Mouse (Mus musculus) bone marrow, adult 2 months (tissue): Measurements from ENCODE around the gene Sept4. TPM values are rescaled to one million over a fixed set of nuclear protein-coding genes. Genes with fewer than 3 reads are reported as not detected.

Experiments
- H3K27ac ChIP-seq: fragments of 200-500 bp; 2 replicates; pipeline ENCODE4 v1.5.1; 2012; ENCODE audit warnings: low read depth, mild to moderate bottlenecking, control low read depth, inconsistent platforms, low read length; ENCODE audit not compliant: control insufficient read depth, poor library complexity, insufficient read depth
- H3K4me1 ChIP-seq: fragments of 200-500 bp; 2 replicates; pipeline ENCODE4 v1.6.1; 2011; ENCODE audit warnings: low read length; ENCODE audit not compliant: control insufficient read depth, insufficient read depth
- H3K4me3 ChIP-seq: fragments of 200-500 bp; replicated peaks from 2 replicates; pipeline ENCODE3; 2011; ENCODE audit warnings: mild to moderate bottlenecking, low read depth, low read length, control low read depth; ENCODE audit not compliant: control insufficient read depth
- CTCF ChIP-seq: fragments of 200-500 bp; IDR thresholded peaks from 2 replicates; pipeline ENCODE4 v1.5.1; 2011; ENCODE audit warnings: low read length, control low read depth; ENCODE audit not compliant: control insufficient read depth, insufficient read depth
- POLR2A ChIP-seq: fragments of 200-500 bp; IDR thresholded peaks from 2 replicates; pipeline ENCODE4 v1.6.1; 2011; ENCODE audit warnings: low read depth, mild to moderate bottlenecking, control low read depth, low read length, borderline replicate concordance; ENCODE audit not compliant: control insufficient read depth
- WGBS: fragments of 180-500 bp; shearing (Covaris S2); methylation state at CpG from one replicate; pipeline ENCODE4 v1.1.7; 2018; 5-methylcytosine and 5-hydroxymethylcytosine counted together
- polyA plus RNA-seq: library from polyadenylated mRNA; stranded (reverse); fragments of >200 nt; gene quantifications from 2 replicates; pipeline ENCODE4 v1.2.4, GENCODE M21; 2011; ENCODE audit warnings: low replicate concordance; ENCODE audit not compliant: missing spikeins, insufficient read depth, insufficient read length

Gene Sept4
- polyA plus RNA-seq, 1 experiment = 35.6 TPM

DNA sequence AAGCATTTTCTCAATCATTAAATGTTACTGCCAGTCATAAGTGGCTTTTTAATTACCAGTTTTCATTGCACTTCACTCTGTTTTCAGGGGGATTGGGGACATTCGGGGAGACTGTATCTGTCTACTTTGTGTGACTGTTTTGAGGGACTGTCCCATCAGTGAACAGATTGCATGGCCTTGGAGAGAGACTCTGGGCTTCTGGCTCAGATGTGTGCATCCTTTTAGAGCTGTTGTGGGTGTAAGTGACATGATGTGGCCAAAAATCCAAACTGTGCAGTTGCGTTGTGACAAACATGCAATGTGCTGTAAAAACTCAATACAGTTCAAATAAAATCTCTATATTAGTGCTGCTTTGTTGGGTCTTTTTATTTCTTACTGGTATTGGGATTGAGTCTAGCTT is 47.2 kb downstream of the Sept4 start:
- H3K4me3 ChIP-seq = no peak overlapping the region
- H3K4me1 ChIP-seq = no peaks in the 10 kb centered on the region; the same call in 1 of the 2 replicates
- TF ChIP-seq CTCF = no peak
- TF ChIP-seq POLR2A = no peak
- 96% methylated on average over 2 of the region's 2 CpGs for WGBS
- no peak overlapping the region for H3K27ac ChIP-seq

- no peaks in the 10 kb centered on the region; the same call in 1 of the 2 replicates for H3K4me1 ChIP-seq
- no peak within 1 kb of the TSS for H3K4me3 ChIP-seq
- H3K27ac ChIP-seq = no peak within 1 kb of the TSS; the same call in 1 of the 2 replicates
- TF ChIP-seq CTCF = no peak
- no peak for TF ChIP-seq POLR2A
- WGBS = 95% methylated on average over 69 of the region's 69 CpGs
These were observed 48.2 kb downstream of the Sept4 start, which contains the start of gene Hsf5 for GRCm38 (mm10) chr11:87616790-87617474. TSS of gene Hsf5 (plus strand) at chr11:87617164.

- no peaks in the 10 kb centered on the region; the same call in 1 of the 2 replicates for H3K4me1 ChIP-seq
- TF ChIP-seq POLR2A = no peak; the same call in 1 of the 2 replicates
- TF ChIP-seq CTCF = no peak
- WGBS = 96% methylated on average over 32 of the region's 32 CpGs
- H3K4me3 ChIP-seq = no peak overlapping the region
- no peak overlapping the region for H3K27ac ChIP-seq
These were observed 48.9 kb downstream of the Sept4 start for GRCm38 (mm10) chr11:87617606-87618005.

DNA sequence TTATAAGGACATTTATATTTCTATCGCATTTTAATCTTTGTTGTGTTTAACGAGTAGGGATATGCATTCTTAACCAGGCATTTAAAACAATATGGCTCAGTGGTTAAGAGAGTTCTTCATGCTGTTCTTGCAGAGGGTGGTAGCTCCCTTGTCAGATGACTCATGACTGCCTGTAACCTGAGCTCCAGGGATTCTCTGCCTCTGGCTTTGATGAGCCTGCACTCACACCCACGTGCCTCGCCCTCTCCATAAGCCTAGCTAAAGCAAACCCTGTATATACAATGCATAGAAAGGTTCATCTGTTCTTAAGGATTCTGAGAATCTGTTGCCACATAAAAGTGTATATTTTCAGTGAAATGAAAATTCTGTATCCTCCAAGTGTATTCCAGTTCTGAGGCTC is 54.5 kb downstream of the Sept4 start:
- Histone ChIP-seq H3K4me1 (no peaks in the 10 kb centered on the region), H3K4me3 (no peak overlapping the region), H3K27ac (no peak overlapping the region)
- no peak for TF ChIP-seq CTCF
- TF ChIP-seq POLR2A = no peak
- WGBS = 88% methylated on average over 4 of the region's 4 CpGs

DNA sequence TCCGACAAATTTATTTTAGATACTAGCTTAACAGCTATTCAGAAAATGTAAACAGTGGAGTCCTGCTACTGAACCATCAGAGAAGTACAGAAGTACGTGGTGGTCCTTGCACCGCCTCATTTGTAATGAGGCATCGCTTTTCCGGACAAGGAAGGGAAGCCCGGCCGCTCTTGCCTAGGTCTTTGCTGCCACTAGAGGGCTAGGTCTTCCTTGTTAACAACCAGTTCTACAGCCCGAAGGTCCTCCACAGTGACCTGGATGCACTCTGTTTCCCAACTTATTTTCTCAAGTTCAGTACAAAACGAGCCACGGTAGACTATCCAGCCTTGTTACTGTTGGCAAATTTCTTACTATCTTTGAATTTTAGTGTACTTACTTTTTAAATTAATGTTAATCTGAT is 61.2 kb downstream of the Sept4 start:
- Histone ChIP-seq H3K4me3 (no peak overlapping the region), H3K27ac (no peak overlapping the region), H3K4me1 (no peaks in the 10 kb centered on the region)
- TF ChIP-seq CTCF = peak; percentile 73
- TF ChIP-seq POLR2A = no peak
- 8% methylated on average over 10 of the region's 10 CpGs for WGBS

GRCm38 (mm10) chr11:87638793-87639192 is 70.1 kb downstream of the Sept4 start:
- peak overlapping the region; percentile 62 for H3K4me3 ChIP-seq
- WGBS = 39% methylated on average over 2 of the region's 2 CpGs
- H3K4me1 ChIP-seq = no peaks in the 10 kb centered on the region
- TF ChIP-seq POLR2A = no peak
- TF ChIP-seq CTCF = no peak
- H3K27ac ChIP-seq = no peak overlapping the region

DNA sequence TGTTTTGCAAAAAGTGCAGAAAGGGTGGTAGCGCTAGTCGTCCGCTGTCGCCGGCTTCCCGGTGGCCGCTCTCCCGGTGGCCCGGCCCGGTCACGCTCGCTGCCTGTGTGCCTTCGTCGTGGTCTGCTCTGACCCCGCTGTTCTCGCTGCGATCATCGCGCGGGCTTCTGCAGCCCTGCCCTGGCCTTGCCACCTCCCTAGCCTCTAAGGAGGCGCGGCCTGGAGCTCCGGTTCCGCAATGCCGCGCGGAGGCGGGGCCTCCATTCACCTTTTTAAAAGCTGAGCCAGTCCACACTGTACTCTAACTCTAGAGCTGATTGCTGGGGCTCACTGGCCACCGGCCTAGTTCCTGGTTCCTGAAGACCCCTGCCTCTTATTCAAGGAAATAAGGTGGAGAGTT is 70.5 kb downstream of the Sept4 start:
- H3K27ac ChIP-seq = no peak overlapping the region; the same call in 1 of the 2 replicates
- TF ChIP-seq CTCF = no peak
- peak; percentile 86; the same call in 1 of the 2 replicates for TF ChIP-seq POLR2A
- WGBS = under 1% methylated on average over 29 of the region's 29 CpGs

More for the DNA sequence above, 70.5 kb downstream of the Sept4 start:
- Histone ChIP-seq H3K4me3 (peak overlapping the region; percentile 62), H3K4me1 (no peaks in the 10 kb centered on the region)

Other genes with a start within 250 kb of the Sept4 start
- gene Ppm1e, start 209.9 kb upstream of the Sept4 start, polyA plus RNA-seq = 1.5 and 2.9 TPM in 2 replicates
- gene Rad51c, start 163.9 kb upstream of the Sept4 start, polyA plus RNA-seq = 9.6 and 11.6 TPM in 2 replicates
- gene Tex14, start 163.8 kb upstream of the Sept4 start, polyA plus RNA-seq = 1.5 TPM in 1 of 2 replicates, not detected in the other
- gene Gm11492, start 2.2 kb upstream of the Sept4 start, polyA plus RNA-seq = not detected in 2 replicates
- gene Mtmr4, start 23.3 kb downstream of the Sept4 start, polyA plus RNA-seq = 8.7 and 9.0 TPM in 2 replicates
- not detected in 2 replicates for gene Hsf5, start 48.3 kb downstream of the Sept4 start, polyA plus RNA-seq
- gene Rnf43, start 93.8 kb downstream of the Sept4 start, polyA plus RNA-seq = 0.97 and 3.9 TPM in 2 replicates
- 38.9 and 127 TPM in 2 replicates for gene Supt4a, start 168.6 kb downstream of the Sept4 start, polyA plus RNA-seq
- gene Tspoap1, start 191.6 kb downstream of the Sept4 start, polyA plus RNA-seq = 18.0 and 50.9 TPM in 2 replicates
- 330 and 630 TPM in 2 replicates for gene Mpo, start 224.7 kb downstream of the Sept4 start, polyA plus RNA-seq